Mouse (Mus musculus): ENCODE measurements around the gene Gm266. TPM values are rescaled to one million over a fixed set of nuclear protein-coding genes. Genes with fewer than 3 reads are reported as not detected.

Gene Gm266
- polyA plus RNA-seq, 1 experiment from 2014 or later, result 19.9 TPM

DNA sequence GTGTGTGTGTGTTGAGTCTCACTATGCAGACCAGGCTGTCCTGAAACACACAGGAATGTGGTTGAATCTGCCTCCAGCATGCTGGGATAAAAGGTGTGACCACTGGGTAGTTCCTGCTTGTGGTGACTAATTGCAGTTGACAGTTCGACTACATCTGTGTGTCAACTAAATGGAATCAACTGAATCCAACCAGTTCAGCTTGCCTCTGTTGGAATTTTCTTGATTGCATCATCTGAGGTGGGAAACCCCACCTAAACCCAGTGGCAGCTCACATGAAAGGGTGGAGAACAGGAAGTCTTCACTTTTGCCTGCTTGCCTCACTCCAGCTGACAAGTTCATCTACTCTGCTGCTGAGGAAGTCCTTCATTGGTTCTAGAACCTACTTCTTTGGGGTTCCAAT lies 14.5 kb downstream of the Gm266 start:
- H3K9me3 ChIP-seq, result no peaks in the 10 kb centered on the region
- WGBS, result 63% methylated on average over 1 of the region's 1 CpGs

DNA sequence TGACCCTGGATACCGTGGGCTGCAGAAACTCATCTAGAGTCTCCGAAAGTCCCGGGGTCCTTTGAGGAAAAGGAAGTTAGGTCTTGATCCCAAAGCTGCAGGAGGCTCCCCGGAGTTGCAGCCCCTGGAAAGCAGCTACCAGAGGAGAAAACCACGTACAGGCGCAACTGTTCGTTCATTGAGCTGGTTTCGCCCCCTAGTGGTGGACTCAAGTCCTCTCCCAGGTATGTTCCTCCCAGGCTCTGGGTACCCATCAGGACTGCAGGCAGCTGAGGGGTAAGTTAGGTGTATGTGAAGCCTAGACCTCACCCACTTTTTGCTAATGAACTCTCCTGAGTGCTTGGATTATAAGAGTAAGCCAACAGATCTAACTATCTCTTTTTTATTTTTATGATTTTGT lies 16.1 kb downstream of the Gm266 start:
- Histone ChIP-seq H3K4me3 (replicated peaks) (no peak overlapping the region), H3K27ac (no peak overlapping the region), H3K27me3 (replicated peaks) (no peaks in the 10 kb centered on the region), H3K9ac (no peak overlapping the region), H3K9me3 (no peaks in the 10 kb centered on the region), H3K4me1 (replicated peaks) (0 out of 2 replicates have a peak, but pooled peaks cover 2% of the 10 kb centered on the region), H3K4me2 (replicated peaks) (no peak overlapping the region), H3K36me3 (no peaks in the 10 kb centered on the region)
- WGBS, result 10% methylated on average over 8 of the region's 8 CpGs
- ATAC-seq, result peak; percentile 79

More for the DNA sequence above, 14.5 kb downstream of the Gm266 start:
- Histone ChIP-seq H3K4me2 (replicated peaks) (no peak overlapping the region), H3K4me3 (replicated peaks) (no peak overlapping the region), H3K4me1 (replicated peaks) (peaks cover 11% of the 10 kb centered on the region; the same call in 1 of the 2 replicates), H3K27me3 (replicated peaks) (no peaks in the 10 kb centered on the region), H3K36me3 (no peaks in the 10 kb centered on the region), H3K9ac (no peak overlapping the region), H3K27ac (no peak overlapping the region)
- no peak for ATAC-seq

DNA sequence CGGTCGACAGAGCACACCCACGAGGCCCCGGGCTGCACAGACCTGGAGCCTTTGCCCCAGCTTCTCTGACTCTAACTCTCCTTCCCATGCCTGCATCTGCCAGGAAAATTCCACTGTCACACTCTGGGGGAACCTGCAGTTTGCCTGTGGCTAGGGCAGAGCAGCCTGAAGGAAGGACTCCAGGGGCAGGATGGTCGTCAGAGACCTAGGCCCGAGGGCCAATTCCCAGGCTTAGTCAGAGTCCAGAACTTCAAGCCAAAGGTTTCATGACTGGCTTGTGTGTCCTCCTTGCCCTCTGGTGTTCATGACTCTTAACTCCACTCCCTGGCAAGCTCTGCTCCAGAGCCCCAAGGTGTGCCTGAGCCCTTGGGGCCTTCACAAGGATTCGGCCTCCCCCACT lies 17.4 kb downstream of the Gm266 start:
- H3K4me2 ChIP-seq (replicated peaks), result no peak overlapping the region
- no peaks in the 10 kb centered on the region for H3K36me3 ChIP-seq
- H3K4me3 ChIP-seq (replicated peaks), result no peak overlapping the region
- no peak overlapping the region for H3K27ac ChIP-seq
- H3K9ac ChIP-seq, result no peak overlapping the region
- H3K27me3 ChIP-seq (replicated peaks), result no peaks in the 10 kb centered on the region
- no peaks in the 10 kb centered on the region for H3K9me3 ChIP-seq
- WGBS, result 77% methylated on average over 7 of the region's 7 CpGs
- ATAC-seq, result no peak
- 0 out of 2 replicates have a peak, but pooled peaks cover 2% of the 10 kb centered on the region for H3K4me1 ChIP-seq (replicated peaks)

DNA sequence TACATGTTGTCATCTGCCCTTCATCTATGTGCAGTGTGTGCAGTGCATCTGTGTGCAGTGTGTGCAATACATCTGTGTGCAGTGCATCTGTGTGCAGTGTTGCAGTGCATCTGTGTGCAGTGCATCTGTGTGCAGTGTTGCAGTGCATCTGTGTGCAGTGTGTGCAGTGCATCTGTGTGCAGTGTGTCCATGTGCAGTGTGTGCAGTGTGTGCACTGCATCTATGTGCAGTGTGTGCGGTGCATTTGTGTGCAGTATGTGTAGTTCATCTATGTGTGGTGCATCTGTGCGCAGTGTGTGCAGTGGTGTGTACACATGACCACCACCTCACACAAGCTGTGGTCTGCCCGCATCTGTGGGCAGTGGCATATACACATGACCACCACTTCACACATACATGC lies 19.3 kb downstream of the Gm266 start:
- Histone ChIP-seq H3K4me3 (replicated peaks) (no peak overlapping the region), H3K27me3 (replicated peaks) (0 out of 2 replicates have a peak, but pooled peaks cover 3% of the 10 kb centered on the region), H3K36me3 (no peaks in the 10 kb centered on the region), H3K9me3 (no peaks in the 10 kb centered on the region), H3K4me2 (replicated peaks) (no peak overlapping the region), H3K27ac (no peak overlapping the region), H3K4me1 (replicated peaks) (0 out of 2 replicates have a peak, but pooled peaks cover 8% of the 10 kb centered on the region), H3K9ac (no peak overlapping the region)
- no peak for ATAC-seq
- WGBS, result 92% methylated on average over 3 of the region's 3 CpGs

DNA sequence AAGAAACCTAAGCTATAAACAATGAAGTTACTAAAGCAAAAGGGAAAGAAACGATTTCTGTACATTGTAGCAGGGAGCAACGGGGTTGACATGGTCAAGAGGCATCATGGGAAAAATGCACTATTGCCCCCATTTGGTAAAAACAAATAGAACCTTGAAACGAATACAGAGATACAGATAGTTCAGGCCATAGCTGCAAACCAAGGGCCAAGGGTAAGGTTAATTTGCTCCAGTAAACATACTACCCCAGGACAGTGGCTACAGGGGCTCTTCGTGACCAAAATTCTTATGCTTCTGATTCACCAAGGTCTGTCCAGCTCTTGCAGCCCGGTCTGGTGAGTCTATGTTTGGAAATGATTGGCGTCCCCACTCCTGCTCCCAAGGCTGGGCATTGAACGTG lies 22.1 kb downstream of the Gm266 start:
- Histone ChIP-seq H3K27me3 (replicated peaks) (peaks cover 12% of the 10 kb centered on the region; the same call in 1 of the 2 replicates), H3K36me3 (no peaks in the 10 kb centered on the region), H3K4me2 (replicated peaks) (no peak overlapping the region), H3K27ac (no peak overlapping the region), H3K9ac (no peak overlapping the region), H3K4me1 (replicated peaks) (0 out of 2 replicates have a peak, but pooled peaks cover 8% of the 10 kb centered on the region), H3K4me3 (replicated peaks) (no peak overlapping the region), H3K9me3 (no peaks in the 10 kb centered on the region)
- WGBS, result 70% methylated on average over 7 of the region's 7 CpGs
- ATAC-seq, result no peak

DNA sequence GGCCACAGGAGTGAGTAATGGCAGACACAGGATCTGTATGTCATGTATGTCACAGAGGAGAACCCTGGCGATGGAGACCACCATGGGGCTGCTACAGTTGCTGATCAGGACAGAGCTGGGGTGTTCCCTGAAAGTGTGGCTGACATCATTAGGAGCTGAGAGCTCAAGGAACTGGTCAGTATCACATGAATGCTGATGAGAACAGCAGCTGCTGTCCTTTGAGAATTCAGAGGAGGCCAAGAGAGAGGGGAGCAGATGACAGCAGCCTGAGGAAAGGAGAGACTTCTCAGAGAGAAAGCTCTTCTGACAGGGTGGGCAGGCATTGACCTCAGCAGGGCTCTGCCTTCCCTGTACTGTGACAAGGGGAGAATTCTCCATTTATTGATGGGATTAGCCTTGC lies 27.9 kb downstream of the Gm266 start:
- Histone ChIP-seq H3K9ac (no peak overlapping the region), H3K4me2 (replicated peaks) (no peak overlapping the region), H3K4me3 (replicated peaks) (no peak overlapping the region), H3K4me1 (replicated peaks) (peaks cover 35% of the 10 kb centered on the region), H3K9me3 (no peaks in the 10 kb centered on the region), H3K27me3 (replicated peaks) (peaks cover 10% of the 10 kb centered on the region; the same call in 1 of the 2 replicates), H3K27ac (no peak overlapping the region), H3K36me3 (no peaks in the 10 kb centered on the region)
- no peak for ATAC-seq
- 88% methylated on average over 1 of the region's 1 CpGs for WGBS

DNA sequence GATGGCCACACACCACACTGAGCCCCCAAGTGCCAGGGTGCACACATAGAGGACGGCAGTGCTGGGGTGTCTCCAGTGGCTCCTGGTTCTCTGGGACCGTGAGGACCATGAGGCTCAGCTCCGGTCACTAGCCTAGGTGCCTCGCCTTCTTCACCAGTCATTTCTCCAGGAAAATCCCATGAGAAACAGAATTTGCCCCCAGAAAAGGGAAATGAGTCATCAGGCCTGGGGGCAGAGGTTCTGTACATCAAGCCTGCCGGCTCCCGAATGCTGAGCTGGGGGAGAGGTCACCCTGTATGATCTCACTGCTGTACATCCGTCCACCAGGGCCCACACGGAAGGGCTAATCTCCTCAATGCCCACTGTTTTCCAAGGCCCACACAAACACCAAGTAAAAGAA lies 29.8 kb downstream of the Gm266 start:
- no peak overlapping the region for H3K4me3 ChIP-seq (replicated peaks)
- H3K9ac ChIP-seq, result no peak overlapping the region
- no peak overlapping the region for H3K4me2 ChIP-seq (replicated peaks)
- H3K27ac ChIP-seq, result no peak overlapping the region
- H3K27me3 ChIP-seq (replicated peaks), result peaks cover 9% of the 10 kb centered on the region; the same call in 1 of the 2 replicates
- no peaks in the 10 kb centered on the region for H3K9me3 ChIP-seq
- peaks cover 28% of the 10 kb centered on the region for H3K4me1 ChIP-seq (replicated peaks)
- 63% methylated on average over 8 of the region's 8 CpGs for WGBS
- no peaks in the 10 kb centered on the region for H3K36me3 ChIP-seq
- ATAC-seq, result no peak

DNA sequence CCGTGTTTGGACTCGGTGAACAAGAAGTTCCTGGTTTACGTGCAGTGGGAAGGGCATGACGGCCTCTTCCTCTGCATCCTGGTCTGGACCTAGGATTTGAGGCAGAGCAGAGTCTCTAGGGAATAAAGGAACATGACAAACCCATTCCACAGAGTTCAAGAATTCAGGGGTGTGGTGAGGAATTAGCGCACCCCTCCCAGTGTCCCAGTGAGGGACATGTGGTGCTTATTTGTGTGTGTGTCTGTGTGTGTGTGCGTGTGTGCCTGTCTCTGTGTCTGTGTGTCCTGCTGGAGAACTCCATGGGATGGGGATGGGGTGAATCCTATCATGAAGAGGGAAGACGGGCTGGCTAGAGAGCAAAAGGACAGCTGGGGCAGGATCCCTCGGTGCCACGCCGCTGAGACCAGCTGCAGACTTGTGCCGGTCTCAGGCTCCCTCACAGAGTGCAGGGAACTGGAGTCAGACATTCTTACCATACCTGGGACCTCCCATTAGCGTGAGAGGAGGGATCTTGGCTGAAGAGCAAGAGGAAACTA lies 30.2 kb downstream of the Gm266 start:
- no peaks in the 10 kb centered on the region for H3K9me3 ChIP-seq
- peaks cover 11% of the 10 kb centered on the region; the same call in 1 of the 2 replicates for H3K27me3 ChIP-seq (replicated peaks)
- H3K4me2 ChIP-seq (replicated peaks), result no peak overlapping the region
- 56% methylated on average over 12 of the region's 12 CpGs for WGBS
- H3K4me3 ChIP-seq (replicated peaks), result no peak overlapping the region
- H3K4me1 ChIP-seq (replicated peaks), result peaks cover 32% of the 10 kb centered on the region
- no peak overlapping the region for H3K27ac ChIP-seq
- no peak overlapping the region for H3K9ac ChIP-seq
- no peak; the same call in 1 of the 2 replicates for ATAC-seq
- no peaks in the 10 kb centered on the region for H3K36me3 ChIP-seq

DNA sequence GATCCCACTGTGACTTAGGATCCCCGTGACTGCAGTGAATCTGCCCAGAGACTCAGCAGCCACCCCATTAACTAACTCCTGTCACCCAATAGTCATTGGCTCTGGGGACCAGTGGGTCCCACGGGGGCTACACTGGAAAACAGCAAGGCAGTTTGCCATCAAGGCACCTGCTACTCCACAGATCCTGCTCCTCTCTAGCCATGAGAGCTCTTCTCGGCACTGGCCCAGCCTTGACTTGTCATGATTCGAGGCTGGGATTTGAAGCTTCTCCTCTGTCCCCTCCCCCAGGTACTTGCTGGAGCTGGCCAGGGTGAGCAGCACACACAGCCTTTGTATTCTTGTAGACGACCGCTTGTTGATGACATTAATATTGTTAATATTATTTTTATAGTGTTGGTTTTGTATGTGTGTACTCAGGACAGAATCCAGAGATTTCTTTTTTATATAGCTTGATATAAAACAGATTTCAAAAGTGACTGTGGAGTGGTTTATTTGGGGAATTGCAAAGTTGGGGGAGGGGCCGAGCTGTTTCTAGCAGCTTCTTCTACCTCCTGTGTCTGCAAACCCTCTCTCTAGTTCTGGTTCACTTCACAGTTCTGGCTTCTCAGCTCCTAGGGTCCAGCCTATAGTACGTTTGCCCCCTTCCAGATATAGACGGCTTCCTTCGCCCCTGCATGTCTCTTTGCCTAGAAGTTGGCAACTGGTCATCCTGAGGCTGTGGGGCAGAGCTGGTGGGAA lies 30.9 kb downstream of the Gm266 start:
- 50% methylated on average over 10 of the region's 10 CpGs for WGBS

DNA sequence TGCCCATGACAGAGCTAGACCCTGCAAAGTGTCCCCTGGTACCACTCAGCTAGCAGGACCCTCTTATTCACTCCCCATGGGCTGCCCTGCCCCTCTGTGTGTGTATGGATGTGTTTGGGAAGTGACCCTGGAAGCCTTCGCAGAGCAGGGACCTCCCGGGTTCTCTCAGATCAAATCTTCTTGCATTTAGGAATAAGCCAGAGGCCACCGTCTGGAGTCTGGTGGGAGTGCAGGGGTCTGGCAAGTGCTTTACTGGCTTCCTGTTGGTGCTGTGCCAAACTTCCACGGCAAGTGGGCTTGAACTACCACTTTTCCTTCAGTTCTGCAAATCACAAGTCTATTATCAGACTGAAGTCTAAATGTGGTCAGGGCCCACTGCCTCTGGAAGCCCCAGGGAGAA lies 31.6 kb downstream of the Gm266 start:
- no peak overlapping the region for H3K4me3 ChIP-seq (replicated peaks)
- 38% methylated on average over 4 of the region's 4 CpGs for WGBS
- H3K27me3 ChIP-seq (replicated peaks), result peaks cover 13% of the 10 kb centered on the region
- no peaks in the 10 kb centered on the region for H3K36me3 ChIP-seq
- H3K4me1 ChIP-seq (replicated peaks), result peaks cover 45% of the 10 kb centered on the region
- 0 out of 2 replicates have a peak overlapping the region, but pooled peaks have one; percentile 22 for H3K27ac ChIP-seq
- ATAC-seq, result no peak
- H3K9ac ChIP-seq, result no peak overlapping the region
- no peak overlapping the region for H3K4me2 ChIP-seq (replicated peaks)
- H3K9me3 ChIP-seq, result no peaks in the 10 kb centered on the region

More for the DNA sequence above, 30.9 kb downstream of the Gm266 start:
- no peak overlapping the region for H3K9ac ChIP-seq
- H3K4me2 ChIP-seq (replicated peaks), result no peak overlapping the region
- H3K9me3 ChIP-seq, result no peaks in the 10 kb centered on the region
- peaks cover 14% of the 10 kb centered on the region for H3K27me3 ChIP-seq (replicated peaks)
- no peak overlapping the region for H3K4me3 ChIP-seq (replicated peaks)
- ATAC-seq, result peak; percentile 52; the same call in 1 of the 2 replicates
- H3K36me3 ChIP-seq, result no peaks in the 10 kb centered on the region
- H3K27ac ChIP-seq, result no peak overlapping the region
- peaks cover 39% of the 10 kb centered on the region for H3K4me1 ChIP-seq (replicated peaks)

DNA sequence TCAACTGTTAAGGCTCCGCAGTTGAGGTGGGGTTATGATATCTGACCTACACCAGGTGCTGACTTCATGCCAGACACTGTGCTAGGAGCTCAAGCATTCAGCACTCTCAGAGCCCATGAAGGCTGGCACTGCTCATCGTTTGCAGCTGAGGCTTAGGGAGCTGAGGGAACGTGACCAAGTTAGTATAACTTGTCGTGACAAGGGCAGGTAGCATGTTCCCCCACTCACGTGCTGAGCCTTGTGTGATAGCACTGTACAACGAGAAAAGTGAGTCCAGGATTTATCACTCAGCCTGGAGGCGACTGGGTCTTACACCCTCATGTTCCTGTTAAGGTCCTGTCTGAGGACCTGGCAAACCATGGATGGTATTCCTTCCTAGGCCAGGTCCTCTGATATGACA lies 34.1 kb downstream of the Gm266 start:
- H3K9ac ChIP-seq, result no peak overlapping the region
- H3K27ac ChIP-seq, result no peak overlapping the region
- no peaks in the 10 kb centered on the region for H3K9me3 ChIP-seq
- H3K4me3 ChIP-seq (replicated peaks), result no peak overlapping the region
- ATAC-seq, result no peak
- peaks cover 37% of the 10 kb centered on the region for H3K27me3 ChIP-seq (replicated peaks)
- H3K36me3 ChIP-seq, result no peaks in the 10 kb centered on the region
- 88% methylated on average over 7 of the region's 7 CpGs for WGBS
- H3K4me1 ChIP-seq (replicated peaks), result peaks cover 58% of the 10 kb centered on the region
- no peak overlapping the region for H3K4me2 ChIP-seq (replicated peaks)

DNA sequence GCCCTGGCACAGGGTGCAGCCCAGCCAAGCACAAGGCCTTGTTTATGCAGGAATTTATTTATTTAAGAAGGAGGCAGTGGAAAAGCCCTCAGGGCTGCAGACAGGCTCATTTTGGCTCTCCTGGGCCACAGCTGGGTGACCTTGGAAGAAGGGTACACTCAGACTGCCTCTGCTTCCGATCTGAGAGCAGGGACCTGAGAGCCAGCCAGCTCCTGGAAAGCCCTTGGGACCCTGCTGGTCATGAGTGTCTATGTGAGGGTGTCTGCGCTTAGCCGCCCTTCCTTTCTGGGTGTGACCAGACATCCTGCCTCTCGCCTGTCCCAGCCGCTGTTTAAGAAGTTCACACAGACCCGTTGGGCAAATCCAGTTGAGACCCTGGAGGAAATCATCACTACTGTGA lies 35.3 kb downstream of the Gm266 start:
- Histone ChIP-seq H3K4me2 (replicated peaks) (no peak overlapping the region), H3K27ac (no peak overlapping the region)

More for the DNA sequence above, 35.3 kb downstream of the Gm266 start:
- H3K4me3 ChIP-seq (replicated peaks), result no peak overlapping the region
- peaks cover 49% of the 10 kb centered on the region for H3K27me3 ChIP-seq (replicated peaks)
- peaks cover 55% of the 10 kb centered on the region for H3K4me1 ChIP-seq (replicated peaks)
- H3K9ac ChIP-seq, result no peak overlapping the region
- H3K36me3 ChIP-seq, result no peaks in the 10 kb centered on the region
- no peaks in the 10 kb centered on the region for H3K9me3 ChIP-seq
- WGBS, result 45% methylated on average over 6 of the region's 6 CpGs
- ATAC-seq, result no peak

All from intestine, embryonic 15.5 days (tissue).